Mouse (Mus musculus): Measurements from ENCODE around the gene Gm45213. TPM values are rescaled to one million over a fixed set of nuclear protein-coding genes. Genes with fewer than 3 reads are reported as not detected.
A peak's percentile ranks its signal among the peaks of the same experiment; 100 is the strongest.

Gene Gm45213
- polyA plus RNA-seq, 2 experiments, result not detected

GRCm38 (mm10) chr7:66111211-66111610, 67.8 kb downstream of the Gm45213 start:
- DNase-seq (ENCODE audit: low read depth in 3 of 3, low spot score in 3 of 3), result no peak
- Histone ChIP-seq H3K9me3 (ENCODE audit: control insufficient read depth, low read length) (no peaks in the 10 kb centered on the region), H3K36me3 (replicated peaks; ENCODE audit: control insufficient read depth, insufficient read depth, low read depth) (no peaks in the 10 kb centered on the region), H3K9ac (replicated peaks) (peak overlapping the region; percentile 84), H3K27me3 (ENCODE audit: control insufficient read depth, insufficient read depth, low read length) (no peaks in the 10 kb centered on the region; the same call in 1 of the 2 replicates), H3K4me2 (ENCODE audit: low read depth) (peak overlapping the region; percentile 75), H3K4me3 (ENCODE audit: insufficient read depth in 1 of 2, low read depth in 2 of 2, low read length in 2 of 2) (peak overlapping the region; percentile 77 to 88), H3K4me1 (replicated peaks; ENCODE audit: control insufficient read depth in 2 of 2, insufficient read depth in 2 of 2, low read length in 1 of 2) (peaks cover 43 to 45% of the 10 kb centered on the region in 2 experiments), H3K27ac (peak overlapping the region; percentile 73)
- no peak for TF ChIP-seq CTCF (IDR thresholded peaks at IDR 0.05; ENCODE audit: low read depth)
- TF ChIP-seq EP300 (IDR thresholded peaks at IDR 0.05; ENCODE audit: low read depth), result no peak
- WGBS (ENCODE audit: insufficient replicate concordance), result 65% methylated on average over 10 of the region's 10 CpGs
- no peak for ATAC-seq (ENCODE audit: insufficient read depth)

Other genes with a start within 250 kb of the Gm45213 start
- gene Pcsk6, start 181.9 kb upstream of the Gm45213 start, polyA plus RNA-seq (2012; rRNA removed), result 1.2 and 1.5 TPM in 2 replicates
- 0.57 and 0.88 TPM in 2 replicates for gene Pcsk6, start 181.9 kb upstream of the Gm45213 start, polyA plus RNA-seq (2014; fragmentation: Nextera tagmentation; extraction: Ambion mirVana)
- 23.5 and 43.9 TPM in 2 replicates for gene Snrpa1, start 15.4 kb downstream of the Gm45213 start, polyA plus RNA-seq (2012; rRNA removed)
- gene Snrpa1, start 15.4 kb downstream of the Gm45213 start, polyA plus RNA-seq (2014; fragmentation: Nextera tagmentation; extraction: Ambion mirVana), result 88.4 and 94.2 TPM in 2 replicates
- 23.6 and 39.8 TPM in 2 replicates for gene Selenos, start 36.0 kb downstream of the Gm45213 start, polyA plus RNA-seq (2012; rRNA removed)
- 56.4 and 62.7 TPM in 2 replicates for gene Selenos, start 36.0 kb downstream of the Gm45213 start, polyA plus RNA-seq (2014; fragmentation: Nextera tagmentation; extraction: Ambion mirVana)
- 5.7 and 7.9 TPM in 2 replicates for gene Chsy1, start 65.9 kb downstream of the Gm45213 start, polyA plus RNA-seq (2012; rRNA removed)
- gene Chsy1, start 65.9 kb downstream of the Gm45213 start, polyA plus RNA-seq (2014; fragmentation: Nextera tagmentation; extraction: Ambion mirVana), result 9.0 and 11.0 TPM in 2 replicates

Data from liver, embryonic 14.5 days (tissue).